Mouse (Mus musculus): ENCODE results near the gene Magoh. TPM values are rescaled to one million over a fixed set of nuclear protein-coding genes. Genes with fewer than 3 reads are reported as not detected.

Magoh gene
- 10 to 100 TPM; 46.5 to 51.9 TPM for total RNA-seq (2021)
- long read RNA-seq, transcript Magoh-201 (5 exons, 692 nt) = major isoform, 29 of 33 reads
- long read RNA-seq, partial matches to known transcripts = 1 of 33 reads
- long read RNA-seq, other reads (novel, unspliced or antisense) = 3 of 33 reads

- DNase-seq (ENCODE audit: low spot score in 2 of 2) = peak; percentile 96 to 97
Measured at GRCm38 (mm10) chr4:107879254-107880050, at the start of gene Magoh. TSS of gene Magoh (plus strand) at chr4:107879755.

GRCm38 (mm10) chr4:107830189-107830588 is 49.4 kb upstream of the Magoh start:
- DNase-seq (ENCODE audit: low spot score in 2 of 2) = no peak

GRCm38 (mm10) chr4:107830821-107831221 is 48.7 kb upstream of the Magoh start:
- DNase-seq (ENCODE audit: low spot score in 2 of 2) = no peak

- no peak for DNase-seq (ENCODE audit: low spot score in 2 of 2)
Measured at GRCm38 (mm10) chr4:107831678-107832077, 47.9 kb upstream of the Magoh start.

GRCm38 (mm10) chr4:107833525-107833924 is 46.0 kb upstream of the Magoh start:
- no peak for DNase-seq (ENCODE audit: low spot score in 2 of 2)

GRCm38 (mm10) chr4:107834643-107835314 is 44.8 kb upstream of the Magoh start:
- no peak for DNase-seq (ENCODE audit: low spot score in 2 of 2)

- DNase-seq (ENCODE audit: low spot score in 2 of 2) = no peak
Measured at GRCm38 (mm10) chr4:107835508-107835909, 44.0 kb upstream of the Magoh start.

- peak; percentile 77 to 81 for DNase-seq (ENCODE audit: low spot score in 2 of 2)
Measured at GRCm38 (mm10) chr4:107836758-107837157, 42.8 kb upstream of the Magoh start.

GRCm38 (mm10) chr4:107837910-107838309 is 41.6 kb upstream of the Magoh start:
- DNase-seq (ENCODE audit: low spot score in 2 of 2) = no peak

GRCm38 (mm10) chr4:107843687-107844086 is 35.9 kb upstream of the Magoh start:
- DNase-seq (ENCODE audit: low spot score in 2 of 2) = no peak

- peak; percentile 91 to 93 for DNase-seq (ENCODE audit: low spot score in 2 of 2)
Measured at GRCm38 (mm10) chr4:107844971-107845370, 34.6 kb upstream of the Magoh start.

GRCm38 (mm10) chr4:107846795-107847194 is 32.8 kb upstream of the Magoh start:
- no peak for DNase-seq (ENCODE audit: low spot score in 2 of 2)

- DNase-seq (ENCODE audit: low spot score in 2 of 2) = no peak
Measured at GRCm38 (mm10) chr4:107848546-107848945, 31.0 kb upstream of the Magoh start.

- DNase-seq (ENCODE audit: low spot score in 2 of 2) = no peak
Measured at GRCm38 (mm10) chr4:107849621-107850020, 29.9 kb upstream of the Magoh start.

GRCm38 (mm10) chr4:107850091-107850490 is 29.5 kb upstream of the Magoh start:
- no peak for DNase-seq (ENCODE audit: low spot score in 2 of 2)

GRCm38 (mm10) chr4:107853333-107853732 is 26.2 kb upstream of the Magoh start:
- DNase-seq (ENCODE audit: low spot score in 2 of 2) = no peak

- DNase-seq (ENCODE audit: low spot score in 2 of 2) = no peak
Measured at GRCm38 (mm10) chr4:107853836-107854235, 25.7 kb upstream of the Magoh start.

- peak in 1 of 2 experiments; percentile 47 for DNase-seq (ENCODE audit: low spot score in 2 of 2)
Measured at GRCm38 (mm10) chr4:107856958-107857686, 22.4 kb upstream of the Magoh start.

- no peak for DNase-seq (ENCODE audit: low spot score in 2 of 2)
Measured at GRCm38 (mm10) chr4:107858995-107859394, 20.6 kb upstream of the Magoh start.

GRCm38 (mm10) chr4:107864866-107865265 is 14.7 kb upstream of the Magoh start:
- DNase-seq (ENCODE audit: low spot score in 2 of 2) = no peak

- DNase-seq (ENCODE audit: low spot score in 2 of 2) = no peak
Measured at GRCm38 (mm10) chr4:107881631-107882030, 2.1 kb downstream of the Magoh start.

GRCm38 (mm10) chr4:107886371-107886770 is 6.8 kb downstream of the Magoh start:
- no peak for DNase-seq (ENCODE audit: low spot score in 2 of 2)
